Mouse (Mus musculus) brain, embryonic 14.5 days (tissue): ENCODE data around the gene Fam169b.
"Not testable (repeated sequence)": the region's sequence is repeated elsewhere in the genome, so short reads cannot be mapped to it uniquely, and the experiment has no call there.

Experiments used
- CTCF ChIP-seq: fragments of 200-500 bp; IDR thresholded peaks from 2 replicates; pipeline ENCODE4 v1.5.1; 2012; ENCODE audit warnings: inconsistent platforms, mild to moderate bottlenecking, moderate library complexity, borderline replicate concordance; ENCODE audit not compliant: insufficient read depth, insufficient read length; ENCODE audit errors: extremely low read depth
- POLR2A ChIP-seq: fragments of 200-500 bp; IDR thresholded peaks from 2 replicates; pipeline ENCODE4 v1.6.1; 2012; ENCODE audit warnings: mild to moderate bottlenecking, inconsistent platforms, borderline replicate concordance; ENCODE audit not compliant: poor library complexity, insufficient read depth, insufficient read length, severe bottlenecking; ENCODE audit errors: extremely low read depth

- TF ChIP-seq CTCF, POLR2A: not testable (repeated sequence)
These were observed 14.4 kb downstream of the Fam169b start for GRCm38 (mm10) chr7:68288000-68288399.
